Mouse (Mus musculus): ENCODE measurements around the gene Cdc42.

Gene Cdc42

GRCm38 (mm10) chr4:137371596-137372523 is 14.3 kb upstream of the Cdc42 start:
- DNase-seq (ENCODE audit: low read depth in 1 of 2, low spot score in 2 of 2) = no peak

- DNase-seq (ENCODE audit: low read depth in 1 of 2, low spot score in 2 of 2) = no peak
Observed at GRCm38 (mm10) chr4:137369954-137370750, 12.6 kb upstream of the Cdc42 start.

- no peak for DNase-seq (ENCODE audit: low read depth in 1 of 2, low spot score in 2 of 2)
Observed at GRCm38 (mm10) chr4:137368198-137368597, 10.7 kb upstream of the Cdc42 start.

GRCm38 (mm10) chr4:137367275-137368088 is 10.0 kb upstream of the Cdc42 start:
- peak in 1 of 2 experiments; percentile 63 for DNase-seq (ENCODE audit: low read depth in 1 of 2, low spot score in 2 of 2)

- DNase-seq (ENCODE audit: low read depth in 1 of 2, low spot score in 2 of 2) = no peak
Observed at GRCm38 (mm10) chr4:137366097-137366496, 8.6 kb upstream of the Cdc42 start.

GRCm38 (mm10) chr4:137365356-137366062 is 8.0 kb upstream of the Cdc42 start:
- DNase-seq (ENCODE audit: low read depth in 1 of 2, low spot score in 2 of 2) = peak in 1 of 2 experiments; percentile 65

- no peak for DNase-seq (ENCODE audit: low read depth in 1 of 2, low spot score in 2 of 2)
Observed at GRCm38 (mm10) chr4:137364826-137365225, 7.3 kb upstream of the Cdc42 start.

GRCm38 (mm10) chr4:137360996-137361395 is 3.5 kb upstream of the Cdc42 start:
- no peak for DNase-seq (ENCODE audit: low read depth in 1 of 2, low spot score in 2 of 2)

- no peak for DNase-seq (ENCODE audit: low read depth in 1 of 2, low spot score in 2 of 2)
Observed at GRCm38 (mm10) chr4:137358291-137359002, 927 bp upstream of the Cdc42 start.

GRCm38 (mm10) chr4:137356674-137357510 is 628 bp downstream of the Cdc42 start:
- DNase-seq (ENCODE audit: low read depth in 1 of 2, low spot score in 2 of 2) = peak; percentile 62 to 75

- DNase-seq (ENCODE audit: low read depth in 1 of 2, low spot score in 2 of 2) = no peak
Observed at GRCm38 (mm10) chr4:137350627-137351026, 6.9 kb downstream of the Cdc42 start.

GRCm38 (mm10) chr4:137345790-137346189 is 11.7 kb downstream of the Cdc42 start:
- DNase-seq (ENCODE audit: low read depth in 1 of 2, low spot score in 2 of 2) = no peak

- no peak for DNase-seq (ENCODE audit: low read depth in 1 of 2, low spot score in 2 of 2)
Observed at GRCm38 (mm10) chr4:137345112-137345511, 12.4 kb downstream of the Cdc42 start.

GRCm38 (mm10) chr4:137342816-137343215 is 14.7 kb downstream of the Cdc42 start:
- DNase-seq (ENCODE audit: low read depth in 1 of 2, low spot score in 2 of 2) = no peak

GRCm38 (mm10) chr4:137339415-137339814 is 18.1 kb downstream of the Cdc42 start:
- no peak for DNase-seq (ENCODE audit: low read depth in 1 of 2, low spot score in 2 of 2)

GRCm38 (mm10) chr4:137336468-137336867 is 21.1 kb downstream of the Cdc42 start:
- DNase-seq (ENCODE audit: low read depth in 1 of 2, low spot score in 2 of 2) = no peak

GRCm38 (mm10) chr4:137332051-137332450 is 25.5 kb downstream of the Cdc42 start:
- DNase-seq (ENCODE audit: low read depth in 1 of 2, low spot score in 2 of 2) = no peak

- no peak for DNase-seq (ENCODE audit: low read depth in 1 of 2, low spot score in 2 of 2)
Observed at GRCm38 (mm10) chr4:137326494-137326893, 31.0 kb downstream of the Cdc42 start.

GRCm38 (mm10) chr4:137324926-137325325 is 32.6 kb downstream of the Cdc42 start:
- no peak for DNase-seq (ENCODE audit: low read depth in 1 of 2, low spot score in 2 of 2)

Measured in monocyte, adult 2 months (primary cell).